Mouse (Mus musculus) cerebellum, adult 2 months (tissue): ENCODE results near the gene Tns1.

Source experiments
- CTCF ChIP-seq: fragments of 200-500 bp; IDR thresholded peaks from 2 replicates; pipeline ENCODE4 v1.5.1; 2011; ENCODE audit warnings: low read depth, mild to moderate bottlenecking, control low read depth, low read length, moderate library complexity, borderline replicate concordance; ENCODE audit not compliant: insufficient read depth
- POLR2A ChIP-seq: fragments of 200-500 bp; IDR thresholded peaks from 2 replicates; pipeline ENCODE4 v1.6.1; 2011; ENCODE audit warnings: low read length, control low read depth, borderline replicate concordance; ENCODE audit not compliant: insufficient read depth

- no peak for TF ChIP-seq CTCF
- TF ChIP-seq POLR2A, result no peak
Observed at GRCm38 (mm10) chr1:73958210-73958983, 165.9 kb downstream of the Tns1 start.
